Mouse (Mus musculus) liver, postnatal 0 days (tissue): ENCODE measurements around the gene Hgd. TPM values are rescaled to one million over a fixed set of nuclear protein-coding genes. Genes with fewer than 3 reads are reported as not detected.

Experiments
- ATAC-seq: fragments of 200-750 bp; cut with Nextera tagmentation; 2 replicates; pipeline ENCODE4 v1.8.0; 2017; ENCODE audit warnings: mild to moderate bottlenecking, moderate library complexity
- DNase-seq: peaks from one replicate; pipeline ENCODE4 v3.0.0-alpha.2; 2016
- H3K27ac ChIP-seq: fragments of 300-500 bp; sonication (generic); 2 replicates; pipeline ENCODE4 v1.5.1; 2014; ENCODE audit warnings: antibody characterized with exemption, moderate library complexity, mild to moderate bottlenecking, low read depth
- H3K27me3 ChIP-seq: fragments of 300-500 bp; sonication (generic); 2 replicates; pipeline ENCODE4 v1.6.1; 2014; ENCODE audit warnings: low read length, control low read depth, mixed read lengths; ENCODE audit not compliant: insufficient read depth
- H3K36me3 ChIP-seq: fragments of 300-500 bp; sonication (generic); replicated peaks from 2 replicates; pipeline ENCODE4 v1.6.1; 2014; ENCODE audit warnings: mild to moderate bottlenecking, control low read depth, low read length, moderate library complexity, mixed read lengths; ENCODE audit not compliant: insufficient read depth
- H3K4me1 ChIP-seq: fragments of 300-500 bp; sonication (generic); 2 replicates; pipeline ENCODE4 v1.6.1; 2014; ENCODE audit warnings: antibody characterized with exemption, mild to moderate bottlenecking, control low read depth; ENCODE audit not compliant: insufficient read depth
- H3K4me2 ChIP-seq: fragments of 300-500 bp; sonication (generic); 2 replicates; pipeline ENCODE4 v1.6.1; 2014; ENCODE audit warnings: low read depth, mild to moderate bottlenecking, low read length, moderate library complexity, mixed read lengths
- H3K4me3 ChIP-seq: fragments of 300-500 bp; sonication (generic); 2 replicates; pipeline ENCODE4 v1.5.1; 2014; ENCODE audit warnings: low read depth, low read length
- H3K9ac ChIP-seq: fragments of 300-500 bp; sonication (generic); replicated peaks from 2 replicates; pipeline ENCODE4 v1.6.1; 2014; ENCODE audit warnings: mild to moderate bottlenecking, moderate library complexity
- H3K9me3 ChIP-seq: fragments of 300-500 bp; sonication (generic); 2 replicates; pipeline ENCODE4 v1.6.1; 2016; ENCODE audit warnings: mild to moderate bottlenecking, control low read depth, low read length, mixed read lengths
- CTCF ChIP-seq: sonication (generic); IDR thresholded peaks from 2 replicates; pipeline ENCODE4 v1.5.1; 2016; ENCODE audit warnings: antibody characterized with exemption, low read depth
- EP300 ChIP-seq: IDR thresholded peaks from 2 replicates; pipeline ENCODE4 v1.6.1; 2016; ENCODE audit warnings: antibody characterized with exemption, low read depth, mild to moderate bottlenecking
- WGBS: fragments of 180-500 bp; shearing (Covaris S2); extraction: QIAGEN DNeasy Blood & Tissue Kit; methylation state at CpG from one replicate; pipeline ENCODE4 v1.1.7; 2014; ENCODE audit not compliant: insufficient replicate concordance; 5-methylcytosine and 5-hydroxymethylcytosine counted together
- polyA plus RNA-seq: library from polyadenylated mRNA; unstranded; fragments of >200 nt; fragmentation: Nextera tagmentation; extraction: Ambion mirVana; gene quantifications from 2 replicates; pipeline ENCODE4 v1.2.1, GENCODE M21; 2015

The Hgd gene
- polyA plus RNA-seq, 1 experiment from 2014 or later, result 131 TPM

DNA sequence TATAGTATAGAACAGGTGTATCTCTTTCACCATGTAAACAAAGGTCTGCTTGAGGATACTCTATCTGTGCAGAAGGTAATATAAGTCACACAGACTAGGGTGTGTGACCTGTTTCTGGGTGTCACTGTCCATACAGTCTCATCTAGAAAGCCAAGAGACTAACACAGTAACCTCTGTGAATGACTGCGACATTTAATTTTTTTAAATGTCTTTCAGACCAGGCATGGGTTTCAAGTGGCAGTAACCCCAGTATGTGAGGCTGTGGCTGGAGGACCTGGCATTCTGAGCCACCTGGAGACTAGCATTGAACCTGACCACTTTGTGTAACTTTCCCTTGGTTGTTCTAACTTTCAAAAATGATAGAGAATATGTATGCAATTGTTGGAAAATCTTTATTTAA is 73.1 kb downstream of the Hgd start:
- Histone ChIP-seq H3K4me3 (peak overlapping the region; percentile 82), H3K4me1 (peaks cover 30% of the 10 kb centered on the region), H3K9me3 (no peaks in the 10 kb centered on the region), H3K4me2 (peak overlapping the region; percentile 88), H3K36me3 (peaks cover 4% of the 10 kb centered on the region), H3K27me3 (no peaks in the 10 kb centered on the region), H3K27ac (peak overlapping the region; percentile 91; the same call in 1 of the 2 replicates), H3K9ac (peak overlapping the region; percentile 30)
- 76% methylated on average over 1 of the region's 1 CpGs for WGBS
- no peak for DNase-seq
- no peak for ATAC-seq
- TF ChIP-seq EP300, result no peak
- TF ChIP-seq CTCF, result no peak

DNA sequence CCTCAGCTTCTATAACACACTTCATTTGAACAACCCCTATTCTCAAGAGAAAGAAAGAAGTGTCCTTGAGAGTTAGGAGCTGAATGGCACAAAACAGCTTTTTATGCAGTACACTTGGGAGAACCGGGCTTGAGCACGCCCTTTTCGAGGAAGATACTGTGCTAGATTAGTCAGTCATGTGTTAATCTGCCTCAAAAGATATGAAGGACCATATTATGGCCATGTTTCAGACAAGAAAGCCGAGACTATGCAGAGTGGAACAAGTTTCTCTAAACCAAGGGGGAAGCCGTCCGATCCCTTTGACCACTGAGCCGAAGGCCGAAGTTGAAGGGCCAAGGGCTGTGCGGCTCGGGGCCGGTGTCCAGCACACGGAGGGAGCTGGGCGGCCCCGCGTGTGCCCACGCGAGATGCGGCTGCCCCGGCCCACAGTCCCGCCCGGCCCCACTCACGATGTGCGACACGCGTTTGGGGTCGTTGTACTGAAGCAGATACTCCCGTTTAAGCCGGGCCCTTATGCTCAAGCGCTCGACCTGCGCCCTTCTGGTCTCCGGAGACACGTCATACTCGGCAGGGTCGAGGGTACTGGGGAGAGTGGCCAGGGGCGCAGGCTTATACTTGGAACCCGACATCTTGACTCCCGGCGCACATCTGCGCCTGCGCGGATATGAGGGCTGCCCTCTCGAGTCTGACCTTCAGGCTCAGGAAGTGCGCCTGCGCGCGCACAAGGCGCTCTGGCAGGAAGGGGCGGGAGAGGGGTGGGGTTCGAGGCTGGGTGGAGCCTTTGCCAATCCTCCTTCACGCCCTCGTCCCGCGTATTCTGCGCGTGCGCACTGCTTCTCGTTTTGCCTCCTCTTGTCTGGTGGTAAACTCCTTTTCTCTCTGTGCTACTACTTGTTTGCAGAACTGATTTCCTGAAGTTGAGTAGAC is 74.0 kb downstream of the Hgd start, which contains the start of gene Ndufb4:
Gene Ndufb4, minus strand, starts transcription at position 723 of the 927 bp plus-strand sequence.
- Histone ChIP-seq H3K9ac (peak within 1 kb of the TSS; percentile 94), H3K9me3 (no peaks in the 10 kb centered on the region), H3K36me3 (no peaks in the 10 kb centered on the region), H3K4me3 (peak within 1 kb of the TSS; percentile 82), H3K27ac (peak within 1 kb of the TSS; percentile 91), H3K4me2 (peak within 1 kb of the TSS; percentile 88), H3K27me3 (no peaks in the 10 kb centered on the region), H3K4me1 (peaks cover 30% of the 10 kb centered on the region)
- under 1% methylated on average over 48 of the region's 58 CpGs for WGBS
- ATAC-seq, result peak; percentile 98
- TF ChIP-seq EP300 (no peak), CTCF (no peak)
- DNase-seq, result peak; percentile 99

DNA sequence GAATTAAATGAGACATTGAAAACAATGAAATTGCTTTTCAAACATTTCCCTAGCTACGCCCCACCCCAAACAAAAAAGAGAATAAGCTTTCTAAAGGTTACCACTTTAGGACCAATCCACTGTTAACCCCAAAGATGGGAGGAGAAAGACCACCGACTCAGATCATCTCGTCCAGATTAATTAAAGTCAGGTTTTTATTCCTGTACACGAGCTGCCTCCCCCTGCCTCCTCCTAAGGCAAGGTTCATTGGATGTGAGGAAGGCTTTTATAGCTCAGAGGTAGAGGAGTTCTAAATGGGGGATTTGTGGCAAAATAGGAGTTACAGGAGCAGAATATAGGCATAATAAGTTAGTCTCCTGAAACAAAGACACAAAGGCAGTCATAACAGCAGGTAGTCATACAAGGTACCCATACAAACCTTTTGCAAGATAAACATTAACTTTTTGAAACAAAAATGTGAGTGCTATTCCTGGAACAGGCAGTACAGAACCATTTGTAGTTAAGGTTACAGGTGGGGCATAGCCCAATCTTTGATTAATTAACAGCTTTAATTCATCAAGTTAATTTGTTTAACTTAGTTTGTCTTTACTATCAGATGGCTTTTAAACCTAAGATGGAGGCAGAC is 75.0 kb downstream of the Hgd start:
- H3K4me1 ChIP-seq, result peaks cover 30% of the 10 kb centered on the region
- peak overlapping the region; percentile 58 for H3K27ac ChIP-seq
- H3K27me3 ChIP-seq, result no peaks in the 10 kb centered on the region
- H3K4me3 ChIP-seq, result no peak overlapping the region
- 67% methylated on average over 4 of the region's 4 CpGs for WGBS
- TF ChIP-seq CTCF (no peak), EP300 (no peak)
- no peaks in the 10 kb centered on the region for H3K36me3 ChIP-seq
- no peak for ATAC-seq
- H3K9ac ChIP-seq, result no peak overlapping the region
- H3K4me2 ChIP-seq, result peak overlapping the region; percentile 88
- no peak for DNase-seq
- H3K9me3 ChIP-seq, result no peaks in the 10 kb centered on the region

DNA sequence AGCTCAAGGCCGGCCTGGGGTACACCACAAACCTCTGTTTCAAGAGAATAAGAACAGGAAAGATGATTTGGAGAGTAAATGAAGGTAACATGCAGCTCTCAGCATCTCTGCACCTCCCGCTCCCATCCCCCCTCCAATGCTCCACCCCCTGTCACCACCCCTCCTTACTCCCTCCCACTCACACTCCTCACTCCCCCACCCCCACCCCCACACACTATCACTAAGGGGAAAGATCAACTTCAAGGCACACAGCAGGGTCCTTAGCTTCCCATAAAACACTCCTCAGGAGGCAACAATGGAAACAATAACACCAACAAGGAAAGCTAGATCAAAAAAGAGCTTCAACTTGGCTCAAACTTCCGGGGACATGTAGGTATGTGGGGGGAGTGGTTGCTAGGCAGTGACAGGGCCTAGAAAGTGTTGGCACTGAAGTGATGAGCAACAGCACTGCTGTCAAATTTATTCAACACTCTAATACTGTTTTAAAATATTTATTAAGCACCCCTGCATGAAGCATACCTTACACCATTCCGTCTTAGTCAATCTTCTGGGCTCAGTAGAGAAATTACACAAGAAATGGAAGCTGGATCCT is 75.9 kb downstream of the Hgd start:
- TF ChIP-seq CTCF (no peak), EP300 (no peak)
- no peak for ATAC-seq
- H3K4me2 ChIP-seq, result no peak overlapping the region
- 61% methylated on average over 4 of the region's 4 CpGs for WGBS
- H3K36me3 ChIP-seq, result no peaks in the 10 kb centered on the region
- H3K9me3 ChIP-seq, result no peaks in the 10 kb centered on the region
- no peak for DNase-seq
- H3K4me1 ChIP-seq, result peaks cover 30% of the 10 kb centered on the region
- no peak overlapping the region for H3K4me3 ChIP-seq
- no peak overlapping the region for H3K27ac ChIP-seq
- no peaks in the 10 kb centered on the region for H3K27me3 ChIP-seq
- H3K9ac ChIP-seq, result no peak overlapping the region

DNA sequence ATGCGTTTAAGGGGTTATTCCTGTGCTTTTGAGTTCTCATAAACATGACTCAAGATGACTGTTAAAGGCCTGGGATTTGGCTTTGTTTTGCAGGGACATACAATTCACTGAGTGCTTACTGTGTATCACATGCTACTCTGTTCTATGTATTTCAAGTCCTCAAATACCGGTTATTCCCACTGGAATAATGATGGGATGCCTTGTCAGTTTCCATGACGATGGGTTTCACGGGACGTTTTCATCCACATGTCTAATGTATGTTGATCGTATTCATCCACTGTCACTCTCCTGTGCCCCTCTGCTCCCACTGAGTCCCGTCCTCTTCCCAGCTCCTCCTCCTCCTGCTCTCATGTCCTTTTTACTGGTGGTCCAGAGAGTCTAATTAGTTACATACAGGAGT is 76.8 kb downstream of the Hgd start:
- Histone ChIP-seq H3K9ac (no peak overlapping the region), H3K4me3 (no peak overlapping the region), H3K36me3 (no peaks in the 10 kb centered on the region), H3K9me3 (no peaks in the 10 kb centered on the region), H3K4me2 (no peak overlapping the region), H3K27ac (no peak overlapping the region), H3K4me1 (peaks cover 23% of the 10 kb centered on the region), H3K27me3 (no peaks in the 10 kb centered on the region)
- no peak for DNase-seq
- ATAC-seq, result no peak
- TF ChIP-seq CTCF, result no peak
- no peak for TF ChIP-seq EP300
- 77% methylated on average over 7 of the region's 7 CpGs for WGBS
